Mouse (Mus musculus): ENCODE results near the gene Tmem251.

DNA sequence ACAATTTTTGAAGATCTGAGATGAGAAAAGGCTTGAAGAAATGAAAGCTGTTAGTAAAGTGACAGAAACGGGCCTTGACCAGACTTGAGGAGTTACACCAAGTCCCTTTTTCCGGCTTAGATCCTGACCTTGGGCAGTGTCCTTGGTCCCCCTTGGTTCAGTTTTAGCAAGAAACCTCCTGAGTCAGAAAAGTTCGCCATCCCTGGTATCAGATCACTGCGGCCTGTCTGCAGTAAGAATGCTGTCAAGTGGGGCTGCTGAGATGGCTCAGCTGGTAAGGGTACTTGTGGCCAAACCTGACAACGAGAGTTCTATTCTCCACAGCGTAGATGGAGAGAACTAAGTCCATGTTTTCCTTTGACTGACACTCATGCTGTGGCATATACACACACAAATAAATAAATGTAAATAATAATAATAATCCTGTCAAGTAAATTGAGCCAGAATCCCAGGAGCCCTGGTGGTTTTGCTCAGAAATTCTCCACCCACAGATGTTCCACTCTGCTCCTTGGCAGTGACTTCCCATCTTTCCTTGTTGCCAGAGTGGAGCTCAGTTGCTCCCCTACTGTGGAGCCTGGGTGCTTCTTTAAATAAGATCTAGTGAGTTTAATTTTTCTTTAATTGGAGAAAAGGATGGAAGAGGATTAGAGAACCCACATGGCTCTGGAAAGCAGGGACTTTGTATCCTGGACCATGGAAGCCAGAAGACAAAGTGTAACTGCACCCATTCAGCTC is 37.5 kb upstream of the Tmem251 start:
- no peak for TF ChIP-seq CTCF (IDR thresholded peaks at IDR 0.05; ENCODE audit: borderline replicate concordance, extremely low read depth, insufficient read depth, insufficient read length)
- no peak for TF ChIP-seq POLR2A (IDR thresholded peaks at IDR 0.05; ENCODE audit: borderline replicate concordance, extremely low read depth, insufficient read depth, insufficient read length, poor library complexity, severe bottlenecking)

Data from brain, embryonic 14.5 days (tissue).